Mouse (Mus musculus) hindbrain, embryonic 10.5 days (tissue): ENCODE data around the gene Mdga1. TPM values are rescaled to one million over a fixed set of nuclear protein-coding genes. Genes with fewer than 3 reads are reported as not detected.
A peak's percentile ranks its signal among the peaks of the same experiment; 100 is the strongest.

Experiments
- DNase-seq: peaks from one replicate; pipeline ENCODE4 v3.0.0-alpha.2; 2017; ENCODE audit warnings: low spot score
- H3K27ac ChIP-seq: fragments of 300-500 bp; sonication (generic); 2 replicates; pipeline ENCODE4 v1.5.1; 2016; ENCODE audit warnings: mild to moderate bottlenecking, moderate library complexity
- H3K27me3 ChIP-seq: fragments of 300-500 bp; sonication (generic); 2 replicates; pipeline ENCODE4 v1.6.1; 2016; ENCODE audit warnings: mild to moderate bottlenecking; ENCODE audit not compliant: poor library complexity, insufficient read depth, severe bottlenecking
- H3K36me3 ChIP-seq: fragments of 300-500 bp; sonication (generic); 2 replicates; pipeline ENCODE4 v1.6.1; 2016; ENCODE audit warnings: mild to moderate bottlenecking, moderate library complexity
- H3K4me1 ChIP-seq: fragments of 300-500 bp; sonication (generic); replicated peaks from 2 replicates; pipeline ENCODE4 v1.6.1; 2016; ENCODE audit warnings: mild to moderate bottlenecking
- H3K4me3 ChIP-seq: fragments of 300-500 bp; sonication (generic); 2 replicates; pipeline ENCODE4 v1.5.1; 2016; ENCODE audit warnings: mild to moderate bottlenecking, moderate library complexity
- H3K9me3 ChIP-seq: fragments of 300-500 bp; sonication (generic); 2 replicates; pipeline ENCODE4 v1.6.1; 2016; ENCODE audit warnings: mild to moderate bottlenecking, moderate library complexity
- WGBS: fragments of 180-500 bp; shearing (Covaris S2); methylation state at CpG from one replicate; pipeline ENCODE4 v1.1.7; 2016; 5-methylcytosine and 5-hydroxymethylcytosine counted together
- polyA plus RNA-seq: library from polyadenylated mRNA; unstranded; fragments of >200 nt; fragmentation: Nextera tagmentation; extraction: Ambion mirVana; gene quantifications from 2 replicates; pipeline ENCODE4 v1.2.1, GENCODE M21; 2016

Gene Mdga1
- polyA plus RNA-seq, 1 experiment from 2014 or later, result 5.1 TPM

DNA sequence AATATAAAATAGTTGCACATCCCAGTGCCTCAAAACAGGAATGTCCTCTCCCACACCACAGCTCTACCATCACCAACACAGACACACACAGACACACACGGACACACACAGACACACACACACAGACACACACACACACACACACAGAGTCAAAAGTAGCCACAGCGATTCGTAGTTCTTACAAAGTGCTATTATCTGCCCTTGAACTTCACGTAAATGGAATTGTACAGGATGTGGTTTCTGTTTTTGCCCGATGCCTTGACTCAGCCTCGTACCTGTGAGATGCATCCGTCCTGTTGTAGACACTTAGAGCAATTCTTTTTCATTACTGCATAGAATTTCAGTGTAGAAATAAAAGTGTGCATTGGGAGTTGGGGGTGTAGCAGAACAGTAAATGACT, 3.3 kb upstream of the Mdga1 start:
- WGBS, result 91% methylated on average over 7 of the region's 7 CpGs
- no peak overlapping the region for H3K27ac ChIP-seq
- H3K4me3 ChIP-seq, result no peak overlapping the region
- H3K36me3 ChIP-seq, result no peaks in the 10 kb centered on the region
- peaks cover 10% of the 10 kb centered on the region; the same call in 1 of the 2 replicates for H3K27me3 ChIP-seq
- no peak for DNase-seq
- peaks cover 22% of the 10 kb centered on the region for H3K4me1 ChIP-seq
- H3K9me3 ChIP-seq, result no peaks in the 10 kb centered on the region

DNA sequence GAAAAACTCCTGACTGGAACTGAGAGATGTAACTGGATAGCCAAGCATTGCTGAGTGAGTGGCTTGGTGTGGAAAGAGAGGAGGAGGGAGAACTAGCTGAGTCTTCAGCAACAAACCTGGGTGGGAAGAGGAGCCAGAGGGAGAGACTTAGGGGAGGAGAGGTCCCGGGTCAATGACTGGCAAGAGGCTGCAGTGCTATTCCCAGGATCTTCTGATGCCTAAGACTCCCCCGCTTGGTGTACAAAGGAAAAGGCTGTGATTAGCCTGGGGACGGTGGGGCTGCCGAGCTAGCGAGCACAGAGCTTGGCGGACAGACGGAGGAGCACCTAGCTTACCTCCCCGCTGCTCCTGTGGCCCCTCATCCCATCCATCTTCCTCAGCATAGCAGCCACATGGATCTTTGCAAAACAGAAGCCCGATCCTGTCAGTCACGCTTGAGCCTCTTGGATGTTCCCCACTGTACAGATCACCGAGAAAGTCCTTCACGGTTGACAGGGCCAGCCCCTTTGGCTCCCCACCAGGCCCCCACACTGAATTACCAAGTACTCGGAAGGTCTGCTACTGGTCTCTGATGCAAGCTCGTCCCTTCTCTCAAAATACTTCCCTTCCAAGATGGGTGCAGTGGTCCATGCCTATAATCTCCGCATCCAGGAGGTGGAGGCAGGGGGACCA, 2.0 kb upstream of the Mdga1 start:
- H3K27ac ChIP-seq, result no peak overlapping the region; the same call in 1 of the 2 replicates
- H3K27me3 ChIP-seq, result peaks cover 10% of the 10 kb centered on the region; the same call in 1 of the 2 replicates
- H3K4me3 ChIP-seq, result no peak overlapping the region
- WGBS, result 31% methylated on average over 15 of the region's 15 CpGs
- no peak for DNase-seq
- no peaks in the 10 kb centered on the region for H3K9me3 ChIP-seq
- peaks cover 22% of the 10 kb centered on the region for H3K4me1 ChIP-seq
- H3K36me3 ChIP-seq, result no peaks in the 10 kb centered on the region

DNA sequence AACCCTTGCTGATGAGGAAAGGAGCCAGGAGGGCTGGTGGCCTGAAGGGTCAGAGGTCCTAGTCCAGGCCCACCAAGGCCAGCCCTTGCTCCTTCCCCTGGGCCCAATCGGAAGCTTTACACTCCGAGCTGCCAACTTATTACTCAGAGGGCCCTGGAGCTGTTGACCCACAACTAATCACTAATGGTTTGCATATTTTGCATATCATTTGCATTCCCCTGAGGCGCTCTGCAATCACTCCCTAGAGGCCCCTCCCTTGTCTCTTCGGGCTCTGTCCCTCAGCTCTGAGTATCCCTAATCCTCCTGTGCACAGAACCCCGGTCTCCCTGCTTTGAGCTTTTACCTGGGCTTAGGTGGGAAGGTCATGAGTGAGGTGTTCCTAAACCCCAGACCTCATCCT, 4.4 kb downstream of the Mdga1 start:
- WGBS, result 5% methylated on average over 5 of the region's 5 CpGs
- Histone ChIP-seq H3K4me1 (peaks cover 36% of the 10 kb centered on the region), H3K9me3 (no peaks in the 10 kb centered on the region), H3K36me3 (no peaks in the 10 kb centered on the region), H3K4me3 (0 out of 2 replicates have a peak overlapping the region, but pooled peaks have one; percentile 2), H3K27ac (no peak overlapping the region), H3K27me3 (peaks cover 54% of the 10 kb centered on the region)
- no peak for DNase-seq

DNA sequence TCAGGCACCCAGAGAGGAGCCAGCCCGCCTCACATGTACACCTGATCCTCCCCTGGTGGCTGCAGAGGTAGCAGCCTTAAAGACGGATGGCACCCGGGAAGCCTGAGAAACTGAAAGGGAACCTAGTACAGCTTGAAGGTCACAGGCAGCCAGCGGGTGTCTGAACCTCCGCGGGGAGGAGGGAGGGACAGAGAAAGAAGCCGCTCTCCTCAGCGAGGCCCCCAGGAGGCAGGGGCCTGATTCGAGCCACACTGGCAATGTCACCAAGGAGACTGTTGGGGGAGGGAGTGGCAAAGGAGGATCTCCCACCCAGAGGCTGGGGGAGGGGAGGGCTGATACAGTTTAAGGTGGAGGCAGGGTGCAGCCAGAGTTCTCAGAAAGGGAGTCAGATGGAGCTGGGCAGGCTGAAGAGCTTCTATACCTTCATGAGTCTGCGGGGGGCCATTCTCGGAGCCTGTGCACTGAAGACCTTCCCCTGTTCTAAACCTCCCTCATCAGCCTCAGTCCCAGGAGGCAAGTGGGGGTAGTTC, 6.1 kb downstream of the Mdga1 start:
- H3K4me1 ChIP-seq, result peaks cover 36% of the 10 kb centered on the region
- peak overlapping the region; percentile 69 for H3K27ac ChIP-seq
- WGBS, result 4% methylated on average over 11 of the region's 11 CpGs
- no peaks in the 10 kb centered on the region for H3K36me3 ChIP-seq
- H3K27me3 ChIP-seq, result peaks cover 48% of the 10 kb centered on the region
- H3K9me3 ChIP-seq, result peaks cover 10% of the 10 kb centered on the region; the same call in 1 of the 2 replicates
- peak overlapping the region; percentile 39 for H3K4me3 ChIP-seq
- no peak for DNase-seq

DNA sequence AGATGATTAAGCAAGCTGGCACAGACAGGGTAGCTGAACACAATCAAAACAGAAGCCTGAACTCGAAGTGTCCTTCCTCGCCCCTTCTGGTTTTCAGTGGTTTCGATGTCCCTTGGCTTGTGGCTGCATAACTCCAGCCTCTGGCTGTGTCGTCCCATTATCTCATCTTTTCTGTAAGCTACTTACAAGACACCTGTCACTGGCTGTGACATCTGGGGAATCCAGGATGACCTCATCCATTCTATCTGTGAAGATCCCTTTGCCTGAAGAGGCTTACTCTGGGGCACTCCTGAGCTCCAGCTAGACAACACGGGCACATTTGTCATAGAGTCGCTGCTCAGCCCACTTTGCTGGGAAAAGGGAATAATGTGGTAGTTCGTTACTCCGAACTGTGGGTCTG, 14.0 kb downstream of the Mdga1 start:
- Histone ChIP-seq H3K4me3 (no peak overlapping the region), H3K36me3 (no peaks in the 10 kb centered on the region), H3K9me3 (peaks cover 15% of the 10 kb centered on the region; the same call in 1 of the 2 replicates), H3K27ac (no peak overlapping the region), H3K4me1 (peaks cover 4% of the 10 kb centered on the region), H3K27me3 (no peaks in the 10 kb centered on the region)
- DNase-seq, result no peak
- 68% methylated on average over 8 of the region's 8 CpGs for WGBS

DNA sequence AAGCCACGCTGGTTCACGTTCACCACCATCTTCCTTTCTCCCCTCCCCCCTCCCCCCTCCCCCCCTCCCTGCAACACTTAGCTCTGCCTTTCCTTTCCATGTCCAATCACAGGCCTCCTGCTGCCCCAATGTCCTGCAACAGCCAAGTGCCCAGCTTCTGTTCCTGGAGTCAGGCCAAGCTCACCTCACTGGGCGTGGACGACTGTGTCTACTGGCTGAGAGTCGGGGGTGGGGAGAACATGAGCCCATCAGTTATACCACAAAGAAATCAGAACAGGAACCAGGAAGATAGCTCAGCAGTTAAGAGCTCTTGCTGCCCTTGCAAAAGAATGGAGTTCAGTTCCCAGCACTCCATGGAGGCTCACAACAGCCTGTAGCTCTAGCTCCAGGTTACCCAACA, 15.6 kb downstream of the Mdga1 start:
- H3K36me3 ChIP-seq, result no peaks in the 10 kb centered on the region
- DNase-seq, result no peak
- H3K4me1 ChIP-seq, result peaks cover 10% of the 10 kb centered on the region
- no peaks in the 10 kb centered on the region for H3K27me3 ChIP-seq
- no peak overlapping the region for H3K4me3 ChIP-seq
- H3K27ac ChIP-seq, result no peak overlapping the region
- WGBS, result 95% methylated on average over 5 of the region's 5 CpGs
- peaks cover 10% of the 10 kb centered on the region; the same call in 1 of the 2 replicates for H3K9me3 ChIP-seq

DNA sequence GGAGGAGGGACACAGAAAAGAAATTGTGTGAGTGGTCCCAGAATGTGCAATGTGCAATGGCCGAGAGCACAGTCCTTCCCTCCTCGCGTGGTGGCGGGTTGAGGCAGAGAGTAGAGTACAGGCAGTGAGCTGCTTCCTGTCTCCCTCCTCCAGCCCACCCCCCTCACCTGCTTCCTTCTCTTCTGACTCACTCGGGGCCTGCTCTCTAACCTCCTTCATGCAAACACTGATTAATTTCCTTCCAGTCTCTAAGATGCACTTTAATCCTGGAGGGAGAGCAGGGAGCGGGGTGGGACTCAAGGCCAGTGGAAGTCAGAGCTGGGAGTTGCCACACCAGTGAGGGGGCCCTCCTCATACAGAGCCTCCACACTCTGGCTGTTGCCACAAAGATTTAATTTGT, 18.8 kb downstream of the Mdga1 start:
- Histone ChIP-seq H3K4me3 (no peak overlapping the region), H3K4me1 (peaks cover 24% of the 10 kb centered on the region), H3K9me3 (no peaks in the 10 kb centered on the region), H3K36me3 (no peaks in the 10 kb centered on the region), H3K27ac (0 out of 2 replicates have a peak overlapping the region, but pooled peaks have one; percentile 16), H3K27me3 (no peaks in the 10 kb centered on the region)
- WGBS, result 60% methylated on average over 6 of the region's 6 CpGs
- no peak for DNase-seq

DNA sequence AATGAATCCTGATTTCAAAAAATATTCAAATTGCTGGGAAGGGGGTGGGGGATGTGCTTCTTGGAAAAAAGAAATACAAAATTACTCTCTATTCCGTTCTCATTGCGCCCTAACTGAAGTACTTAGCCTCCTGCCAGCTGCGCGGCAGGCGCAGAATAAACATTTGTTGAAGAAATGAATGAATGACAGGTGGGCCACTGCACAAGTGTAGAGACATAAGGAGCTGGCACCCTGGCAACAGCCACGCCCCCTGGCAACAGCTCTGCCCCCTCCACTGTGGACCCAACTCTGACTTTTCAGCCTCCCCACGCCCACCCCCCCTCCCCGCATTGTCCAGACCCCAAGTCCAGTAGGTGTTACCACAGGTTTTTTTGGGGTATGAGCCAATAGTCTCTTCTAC, 19.3 kb downstream of the Mdga1 start:
- H3K27ac ChIP-seq, result 0 out of 2 replicates have a peak overlapping the region, but pooled peaks have one; percentile 16
- H3K36me3 ChIP-seq, result no peaks in the 10 kb centered on the region
- WGBS, result 70% methylated on average over 8 of the region's 8 CpGs
- no peaks in the 10 kb centered on the region for H3K9me3 ChIP-seq
- no peak for DNase-seq
- peaks cover 24% of the 10 kb centered on the region for H3K4me1 ChIP-seq
- no peak overlapping the region for H3K4me3 ChIP-seq
- no peaks in the 10 kb centered on the region for H3K27me3 ChIP-seq

DNA sequence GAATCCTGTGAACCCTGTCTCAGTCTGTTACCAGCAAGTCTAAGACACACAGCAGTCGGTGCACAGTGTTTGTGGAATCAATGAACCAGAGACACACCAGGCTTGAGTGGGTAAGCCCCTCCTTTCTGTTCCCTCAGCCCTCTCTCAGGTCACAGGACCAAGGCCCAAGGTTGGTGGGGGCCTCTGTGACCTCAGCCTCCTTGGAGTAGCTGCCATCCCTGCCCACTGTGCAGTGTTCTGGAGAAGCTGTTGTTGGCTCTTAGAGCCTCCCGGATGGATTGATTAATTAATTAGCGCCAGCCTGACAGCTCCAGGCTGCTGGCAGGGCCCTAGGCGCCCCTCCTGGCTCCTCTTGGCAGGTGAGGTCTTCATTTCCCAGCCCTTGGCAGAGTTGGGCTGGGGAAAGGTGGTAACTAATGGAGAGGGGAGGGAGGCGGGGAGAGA, 22.6 kb downstream of the Mdga1 start:
- Histone ChIP-seq H3K9me3 (no peaks in the 10 kb centered on the region), H3K27ac (no peak overlapping the region), H3K27me3 (no peaks in the 10 kb centered on the region), H3K4me1 (peaks cover 24% of the 10 kb centered on the region), H3K36me3 (no peaks in the 10 kb centered on the region), H3K4me3 (no peak overlapping the region)
- WGBS, result 44% methylated on average over 5 of the region's 5 CpGs
- no peak for DNase-seq

DNA sequence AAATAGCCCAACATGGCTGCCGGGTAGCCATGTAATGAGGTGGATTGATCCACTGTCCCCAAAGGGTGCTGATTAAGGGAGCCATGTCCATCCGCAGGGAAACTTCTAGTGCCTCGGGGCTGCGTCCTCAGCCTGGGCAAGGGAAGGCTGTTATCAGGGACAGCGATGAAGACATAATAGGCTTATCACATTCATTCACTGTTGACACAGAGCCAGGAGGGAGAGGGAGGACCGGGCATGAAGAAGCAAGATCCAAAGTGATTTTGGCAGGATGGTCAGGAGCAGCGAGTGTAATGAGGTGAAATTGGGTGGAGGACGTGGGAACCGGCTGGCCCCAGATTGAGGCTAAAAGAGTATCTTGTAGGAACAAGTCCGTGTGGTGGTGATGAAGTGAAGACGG, 25.5 kb downstream of the Mdga1 start:
- Histone ChIP-seq H3K4me3 (no peak overlapping the region), H3K27ac (no peak overlapping the region), H3K36me3 (no peaks in the 10 kb centered on the region), H3K9me3 (no peaks in the 10 kb centered on the region), H3K27me3 (no peaks in the 10 kb centered on the region), H3K4me1 (peaks cover 18% of the 10 kb centered on the region)
- no peak for DNase-seq
- WGBS, result 88% methylated on average over 11 of the region's 11 CpGs

DNA sequence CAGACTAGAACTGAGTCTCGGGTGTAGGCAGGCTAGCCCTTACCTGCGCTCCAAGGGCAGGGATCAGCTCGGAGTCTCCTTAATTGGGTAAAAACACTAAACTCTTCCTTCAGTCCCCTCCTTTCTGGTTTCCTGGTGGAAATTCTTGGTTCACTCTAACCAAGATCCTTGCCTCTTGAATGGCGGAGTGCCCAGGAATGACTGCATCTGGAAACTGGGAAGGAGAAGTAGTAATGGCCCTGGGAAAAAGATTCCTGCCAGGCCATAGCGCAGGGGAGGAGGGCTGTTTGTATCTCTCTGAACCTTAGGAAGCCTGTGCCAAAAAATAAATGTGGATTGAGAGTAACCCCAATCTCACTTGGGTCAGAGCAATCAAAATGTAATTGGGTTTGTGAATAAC, 30.9 kb downstream of the Mdga1 start:
- no peaks in the 10 kb centered on the region for H3K36me3 ChIP-seq
- peaks cover 5% of the 10 kb centered on the region; the same call in 1 of the 2 replicates for H3K9me3 ChIP-seq
- 90% methylated on average over 5 of the region's 5 CpGs for WGBS
- H3K4me3 ChIP-seq, result no peak overlapping the region
- H3K4me1 ChIP-seq, result 0 out of 2 replicates have a peak, but pooled peaks cover 3% of the 10 kb centered on the region
- H3K27me3 ChIP-seq, result no peaks in the 10 kb centered on the region
- H3K27ac ChIP-seq, result no peak overlapping the region
- DNase-seq, result no peak

DNA sequence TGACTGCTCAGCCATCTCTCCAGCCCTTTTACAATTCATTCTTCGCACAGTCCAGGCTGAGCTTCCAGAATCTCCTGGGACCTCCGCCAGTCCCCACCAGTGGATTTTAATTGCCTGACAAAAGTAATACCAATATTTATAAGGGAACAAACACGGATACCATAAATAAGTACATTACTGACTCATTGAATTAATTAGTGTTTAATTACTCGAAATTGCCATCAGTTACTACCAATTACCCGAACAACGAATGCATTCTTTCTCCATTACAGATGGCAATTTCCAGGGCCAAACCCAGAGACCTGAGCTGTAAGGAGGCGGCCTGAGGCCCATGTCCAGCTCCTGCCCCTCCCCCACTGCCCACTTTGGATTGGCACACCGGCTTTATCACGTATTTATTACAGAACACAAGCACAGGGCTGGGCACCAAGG, 32.5 kb downstream of the Mdga1 start:
- DNase-seq, result no peak
- Histone ChIP-seq H3K27ac (no peak overlapping the region), H3K4me3 (no peak overlapping the region), H3K4me1 (0 out of 2 replicates have a peak, but pooled peaks cover 3% of the 10 kb centered on the region), H3K27me3 (no peaks in the 10 kb centered on the region), H3K36me3 (no peaks in the 10 kb centered on the region), H3K9me3 (peaks cover 5% of the 10 kb centered on the region; the same call in 1 of the 2 replicates)
- WGBS, result 88% methylated on average over 9 of the region's 9 CpGs

DNA sequence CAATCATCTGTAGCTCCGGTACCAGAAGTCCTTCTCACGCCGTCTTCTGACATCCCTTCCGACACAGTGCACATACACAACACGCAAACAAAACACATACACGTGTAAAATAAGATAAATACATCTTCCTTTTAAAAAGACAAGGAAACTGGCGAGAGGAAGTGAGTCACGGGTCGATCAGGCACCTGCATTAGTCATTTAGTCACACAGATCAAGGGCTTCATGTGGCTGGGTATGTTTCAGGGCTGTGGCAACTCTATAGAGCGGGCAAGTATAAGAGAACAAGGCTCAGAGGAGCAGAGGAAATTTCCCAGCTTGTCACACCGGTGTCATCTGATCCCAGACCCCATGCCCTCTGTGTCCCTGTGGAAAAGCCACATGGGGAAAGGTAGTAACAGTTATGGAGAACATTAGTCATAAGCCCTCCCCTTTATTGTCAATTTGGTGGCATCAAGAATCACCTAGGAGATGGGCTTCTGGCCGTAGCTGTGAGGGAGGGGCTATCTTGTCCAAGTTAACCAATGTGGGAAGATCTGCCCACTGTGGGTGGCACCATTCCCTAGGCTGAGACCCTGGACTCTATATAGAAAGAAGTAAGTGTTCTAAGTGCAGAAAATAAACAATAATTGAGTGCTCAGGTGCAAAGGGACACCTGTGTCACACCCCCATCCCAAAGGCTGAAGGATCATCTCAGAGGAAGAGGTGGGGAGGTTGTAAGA, 35.6 kb downstream of the Mdga1 start:
- peaks cover 14% of the 10 kb centered on the region for H3K27me3 ChIP-seq
- DNase-seq, result no peak
- WGBS, result 88% methylated on average over 12 of the region's 12 CpGs

More for the DNA sequence above, 35.6 kb downstream of the Mdga1 start:
- Histone ChIP-seq H3K4me1 (no peaks in the 10 kb centered on the region; the same call in 1 of the 2 replicates), H3K27ac (no peak overlapping the region), H3K9me3 (peaks cover 5% of the 10 kb centered on the region; the same call in 1 of the 2 replicates), H3K4me3 (no peak overlapping the region), H3K36me3 (no peaks in the 10 kb centered on the region)
